Mouse (Mus musculus): ENCODE results near the gene Ppp6r3. TPM values are rescaled to one million over a fixed set of nuclear protein-coding genes. Genes with fewer than 3 reads are reported as not detected.
"Not testable (repeated sequence)": the region's sequence is repeated elsewhere in the genome, so short reads cannot be mapped to it uniquely, and the experiment has no call there.

Ppp6r3 gene
- total RNA-seq, 2 experiments from 2014 or later, result 104 to 114 TPM

- no peak for DNase-seq (ENCODE audit: low spot score in 2 of 2)
Observed at GRCm38 (mm10) chr19:3576451-3577264, 1.1 kb upstream of the Ppp6r3 start.

DNA sequence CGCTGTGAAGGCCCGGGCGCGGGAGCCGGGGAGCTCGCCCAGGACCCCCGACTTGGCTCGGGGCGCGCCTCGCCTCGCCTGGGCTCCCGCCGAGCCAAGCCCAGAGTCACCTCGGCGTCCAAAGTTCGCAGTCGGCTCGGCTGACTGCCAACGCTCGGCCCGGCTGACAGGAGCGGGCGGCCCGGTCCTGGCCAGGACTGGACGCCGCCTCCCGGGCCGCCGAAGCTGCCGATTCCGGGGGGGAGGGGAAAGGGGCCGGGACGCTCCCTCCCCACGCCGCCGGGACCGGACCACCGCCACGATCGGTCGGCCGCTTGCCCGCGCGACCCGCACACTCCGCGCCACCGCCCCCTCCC is 295 bp downstream of the Ppp6r3 start:
- DNase-seq (ENCODE audit: low spot score in 2 of 2), result no peak

DNA sequence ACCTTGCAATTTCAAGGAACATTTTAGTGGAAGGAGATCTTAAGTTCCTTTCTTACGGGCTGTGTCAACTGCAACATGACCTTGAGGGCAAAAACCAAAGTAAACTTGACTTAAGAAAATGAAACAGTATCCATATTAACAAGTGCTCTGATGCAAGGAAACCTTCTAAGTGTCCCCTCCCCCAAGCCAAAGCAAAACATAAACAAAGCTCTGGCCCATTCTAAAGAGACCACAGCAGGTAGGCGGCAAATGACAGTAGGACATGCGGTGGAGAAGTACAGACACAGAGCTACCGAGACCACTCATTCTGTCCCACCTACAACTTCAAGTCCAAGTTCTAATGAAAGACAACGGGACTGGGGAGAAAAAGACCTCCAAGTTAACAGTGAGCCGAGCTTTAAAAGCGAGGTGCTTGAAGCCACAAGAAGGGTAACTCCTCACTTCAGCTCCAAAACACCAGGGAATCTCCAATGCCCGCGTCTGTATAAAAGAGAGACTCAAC is 905 bp downstream of the Ppp6r3 start:
- no peak for DNase-seq (ENCODE audit: low spot score in 2 of 2)

DNA sequence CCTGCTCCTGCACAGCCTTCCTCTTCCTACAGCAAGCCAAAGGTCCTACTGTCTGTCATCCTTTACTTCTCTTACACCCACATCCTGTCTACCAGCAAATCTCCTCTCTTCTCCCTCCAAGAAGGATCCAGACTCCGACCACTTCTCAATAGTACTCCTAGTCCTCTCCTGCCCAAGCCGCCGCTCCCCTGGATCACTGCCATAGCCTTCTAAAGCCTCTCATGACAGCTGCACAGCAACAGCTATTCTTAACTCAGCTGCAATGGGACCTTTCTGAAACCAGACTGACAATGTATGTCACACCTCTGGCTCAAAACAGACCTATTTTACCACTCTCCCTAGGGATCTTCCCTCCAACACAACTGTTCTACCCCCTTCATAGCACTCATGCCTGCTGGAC is 11.2 kb downstream of the Ppp6r3 start:
- no peak for DNase-seq (ENCODE audit: low spot score in 2 of 2)

GRCm38 (mm10) chr19:3562752-3563151 is 12.8 kb downstream of the Ppp6r3 start:
- no peak for DNase-seq (ENCODE audit: low spot score in 2 of 2)

- DNase-seq (ENCODE audit: low spot score in 2 of 2), result no peak
Observed at GRCm38 (mm10) chr19:3562298-3562697, 13.3 kb downstream of the Ppp6r3 start.

GRCm38 (mm10) chr19:3556169-3556827 is 19.3 kb downstream of the Ppp6r3 start:
- DNase-seq (ENCODE audit: low spot score in 2 of 2), result no peak

DNA sequence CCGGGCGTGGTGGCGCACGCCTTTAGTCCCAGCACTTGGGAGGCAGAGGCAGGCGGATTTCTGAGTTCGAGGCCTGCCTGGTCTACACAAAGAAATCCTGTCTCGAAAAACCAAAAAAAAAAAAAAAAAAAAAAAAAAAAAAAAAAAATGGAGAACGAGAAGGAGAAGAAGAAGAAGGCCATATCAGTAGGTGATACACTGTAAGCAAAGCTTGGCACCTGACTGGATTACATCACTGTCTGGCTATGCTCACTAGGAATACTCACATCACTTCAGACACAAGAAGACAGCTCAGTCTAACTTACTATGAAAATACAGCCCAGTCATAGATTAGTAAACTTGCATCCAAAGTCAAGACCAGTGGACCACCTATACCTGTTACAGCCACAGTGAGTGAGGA is 20.8 kb downstream of the Ppp6r3 start:
- no peak for DNase-seq (ENCODE audit: low spot score in 2 of 2)

- no peak for DNase-seq (ENCODE audit: low spot score in 2 of 2)
Observed at GRCm38 (mm10) chr19:3551573-3552159, 23.9 kb downstream of the Ppp6r3 start.

- DNase-seq (ENCODE audit: low spot score in 2 of 2), result no peak
Observed at GRCm38 (mm10) chr19:3550101-3550500, 25.4 kb downstream of the Ppp6r3 start.

- no peak for DNase-seq (ENCODE audit: low spot score in 2 of 2)
Observed at GRCm38 (mm10) chr19:3549263-3549662, 26.3 kb downstream of the Ppp6r3 start.

DNA sequence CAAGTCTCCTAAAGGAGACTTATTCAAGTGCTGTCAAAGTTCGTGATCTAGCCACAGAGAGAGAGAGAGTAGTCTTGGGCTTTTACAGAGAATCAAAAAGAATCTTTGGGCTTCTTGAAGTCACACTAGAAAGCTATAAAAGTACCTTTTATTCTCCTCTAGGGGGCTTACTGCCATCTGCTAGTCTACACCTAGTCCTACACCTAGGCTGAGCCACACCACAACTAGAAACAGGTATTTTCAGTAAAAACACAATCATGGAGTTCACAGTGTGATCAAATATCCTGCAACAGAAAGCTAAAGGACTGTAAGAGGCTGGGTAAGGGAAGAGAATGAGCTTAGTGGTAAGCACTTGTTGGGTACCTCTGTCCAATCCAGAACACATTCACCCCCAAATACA is 27.2 kb downstream of the Ppp6r3 start:
- DNase-seq (ENCODE audit: low spot score in 2 of 2), result no peak

DNA sequence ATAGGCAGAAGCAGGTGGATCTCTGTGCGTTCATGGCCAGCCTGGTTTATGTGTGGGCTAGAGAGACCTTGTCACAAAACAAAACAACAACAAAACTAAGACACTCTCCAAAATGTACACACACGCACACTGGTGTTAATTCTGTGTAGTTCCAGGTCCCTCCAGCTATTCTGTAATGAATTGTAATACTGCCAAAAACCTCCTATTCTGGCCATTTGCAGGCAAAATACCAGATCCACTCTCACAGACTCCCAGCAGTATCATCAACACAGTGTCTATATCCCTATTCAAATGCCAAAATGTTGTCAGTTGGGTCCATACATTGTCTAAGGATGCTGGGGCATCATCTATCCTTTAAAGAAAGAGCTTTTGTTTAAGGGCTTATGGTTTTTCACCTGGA is 30.6 kb downstream of the Ppp6r3 start:
- DNase-seq (ENCODE audit: low spot score in 2 of 2), result no peak

- DNase-seq (ENCODE audit: low spot score in 2 of 2), result no peak
Observed at GRCm38 (mm10) chr19:3542591-3542990, 33.0 kb downstream of the Ppp6r3 start.

DNA sequence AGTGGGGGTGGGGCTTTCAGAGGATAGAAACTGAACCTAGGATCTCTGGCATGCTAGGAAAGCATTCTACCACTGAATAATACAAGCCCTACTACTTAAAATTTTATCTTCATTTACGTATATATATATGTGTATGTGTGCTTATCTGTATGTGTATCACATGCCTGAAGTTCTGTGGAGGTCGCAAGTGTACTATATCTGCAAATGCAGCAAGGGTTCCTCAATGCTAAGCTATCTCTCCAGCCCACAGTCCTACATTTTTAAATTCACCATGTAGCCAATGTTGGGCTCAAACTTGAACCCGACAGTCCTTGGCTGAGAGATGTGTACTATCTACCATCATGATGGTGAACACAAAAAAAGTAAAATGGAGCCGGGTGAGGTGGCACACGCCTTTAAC is 34.6 kb downstream of the Ppp6r3 start:
- DNase-seq (ENCODE audit: low spot score in 2 of 2), result no peak

DNA sequence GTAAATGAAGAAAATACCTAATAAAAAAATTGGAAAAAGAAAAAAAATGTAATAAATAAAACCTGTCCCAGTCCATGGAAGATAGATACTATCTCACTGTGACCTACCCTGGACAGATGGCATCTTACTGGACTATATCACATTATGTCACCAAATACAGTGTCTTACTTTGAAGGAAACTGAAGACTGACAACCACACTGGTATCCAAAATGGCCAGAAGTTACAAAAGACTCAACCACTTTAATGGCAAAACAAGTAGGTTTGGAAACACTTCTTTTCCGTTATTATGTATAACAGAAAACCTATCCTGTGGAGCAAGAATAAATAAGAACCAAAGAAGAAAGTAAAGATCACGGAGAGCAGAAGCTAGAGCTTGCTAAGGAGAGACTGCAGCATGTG is 35.3 kb downstream of the Ppp6r3 start:
- no peak for DNase-seq (ENCODE audit: low spot score in 2 of 2)

GRCm38 (mm10) chr19:3539456-3539855 is 36.1 kb downstream of the Ppp6r3 start:
- DNase-seq (ENCODE audit: low spot score in 2 of 2), result no peak

- DNase-seq (ENCODE audit: low spot score in 2 of 2), result no peak
Observed at GRCm38 (mm10) chr19:3537658-3538057, 37.9 kb downstream of the Ppp6r3 start.

DNA sequence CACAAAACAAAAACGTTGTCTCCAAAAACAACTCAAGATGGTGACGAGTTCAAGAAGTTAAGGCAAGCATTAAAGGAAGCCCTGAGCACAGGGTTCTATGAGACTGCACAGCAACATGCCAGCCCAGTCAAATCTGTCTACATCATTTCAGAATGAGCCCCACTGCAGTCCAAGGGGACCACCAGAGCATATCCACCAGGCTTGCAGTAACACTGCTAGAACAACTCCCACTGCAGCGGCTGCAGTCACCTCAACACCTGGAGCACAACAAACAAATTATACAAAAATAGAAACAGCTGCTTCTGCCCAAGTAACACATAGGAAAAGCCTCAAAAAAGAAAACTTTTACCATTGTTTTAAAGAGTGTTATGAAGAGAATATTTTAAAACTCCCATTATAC is 40.6 kb downstream of the Ppp6r3 start:
- no peak for DNase-seq (ENCODE audit: low spot score in 2 of 2)

DNA sequence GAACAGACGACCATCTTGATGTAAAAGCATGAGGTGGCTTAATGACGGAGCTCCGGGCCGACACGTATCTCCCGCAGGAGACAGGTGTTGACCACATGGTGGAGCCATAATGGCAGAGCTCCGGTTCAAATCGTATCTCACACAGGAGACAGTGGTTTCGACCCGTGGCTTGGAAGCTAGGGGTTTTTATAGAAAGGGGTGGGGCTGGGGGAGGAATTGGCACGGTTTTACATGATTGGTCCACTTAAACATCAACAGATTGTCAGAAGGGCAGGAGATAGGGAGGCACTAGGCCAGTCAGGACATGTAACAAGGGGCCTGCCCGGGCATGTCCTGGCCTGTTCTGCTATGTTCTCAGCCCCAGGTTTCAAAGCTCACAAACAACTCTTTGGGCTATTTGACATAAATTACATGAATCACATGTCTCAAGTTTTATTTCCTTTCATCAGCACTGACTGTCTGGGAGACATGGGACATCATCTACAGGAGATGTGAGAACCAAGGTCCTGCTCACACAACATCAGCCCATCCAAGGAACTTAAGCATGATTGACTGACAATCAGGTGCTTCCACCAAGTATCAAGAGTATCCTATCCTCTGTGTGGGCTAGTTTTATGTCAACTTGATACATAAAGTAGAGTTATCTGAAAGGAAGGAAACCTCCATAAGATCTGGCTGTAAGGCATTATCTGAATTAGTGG is 42.1 kb downstream of the Ppp6r3 start:
- DNase-seq (ENCODE audit: low spot score in 2 of 2), result not testable (repeated sequence)

DNA sequence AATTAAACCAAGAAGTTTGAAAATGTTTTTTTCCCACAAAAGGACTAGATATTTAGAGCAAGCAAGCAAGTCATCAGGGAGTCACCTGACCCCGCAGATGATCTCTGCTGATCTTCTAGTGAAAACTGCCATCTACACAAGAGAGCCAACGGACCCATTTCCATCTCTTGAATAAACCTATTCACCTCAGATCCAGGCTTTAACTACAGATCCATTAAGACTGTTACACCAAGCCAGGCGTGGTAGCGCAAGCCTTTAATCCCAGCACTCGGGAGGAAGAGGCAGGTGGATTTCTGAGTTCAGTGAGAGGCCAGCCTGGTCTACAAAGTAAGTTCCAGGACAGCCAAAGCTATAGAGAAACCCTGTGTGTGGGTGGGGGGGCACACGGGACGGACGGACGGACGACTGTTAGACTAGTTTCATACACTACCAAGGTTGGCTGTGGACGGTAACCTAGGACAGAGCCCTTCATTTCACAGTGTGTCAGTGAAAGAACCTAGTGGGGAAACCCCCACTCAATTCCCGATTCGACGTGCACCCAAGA is 42.8 kb downstream of the Ppp6r3 start:
- DNase-seq (ENCODE audit: low spot score in 2 of 2), result no peak
